Mouse (Mus musculus) ES-Bruce4 (cell line): ENCODE measurements around the gene Cd180.

Experiments
- CTCF ChIP-seq: IDR thresholded peaks from one replicate; pipeline ENCODE4 v1.8.1; 2011; ENCODE audit warnings: low read depth, low read length
- EP300 ChIP-seq: IDR thresholded peaks from 2 replicates; pipeline ENCODE4 v1.6.1; 2011; ENCODE audit warnings: low read depth, low read length; ENCODE audit not compliant: insufficient read depth

- TF ChIP-seq CTCF = no peak
- no peak for TF ChIP-seq EP300
Observed at GRCm38 (mm10) chr13:102764218-102764617, 70.9 kb downstream of the Cd180 start.
